Mouse (Mus musculus) limb, embryonic 11.5 days (tissue): ENCODE measurements around the gene Rbm33. TPM values are rescaled to one million over a fixed set of nuclear protein-coding genes. Genes with fewer than 3 reads are reported as not detected.

Source experiments
- ATAC-seq: fragments of 200-750 bp; cut with Nextera tagmentation; 2 replicates; pipeline ENCODE4 v1.8.0; 2017; ENCODE audit warnings: low read depth; ENCODE audit not compliant: insufficient number of reproducible peaks, low FRiP score, low TSS enrichment
- DNase-seq: peaks from one replicate; pipeline ENCODE4 v3.0.0-alpha.2; 2015; ENCODE audit warnings: low spot score
- H3K27ac ChIP-seq: fragments of 300-500 bp; sonication (generic); replicated peaks from 2 replicates; pipeline ENCODE4 v1.5.1; 2014; ENCODE audit warnings: low read depth, mild to moderate bottlenecking, low read length
- H3K27me3 ChIP-seq: fragments of 300-500 bp; sonication (generic); 2 replicates; pipeline ENCODE4 v1.6.1; 2014; ENCODE audit warnings: mild to moderate bottlenecking, low read length, mixed read lengths; ENCODE audit not compliant: control insufficient read depth, insufficient read depth
- H3K36me3 ChIP-seq: fragments of 300-500 bp; sonication (generic); 2 replicates; pipeline ENCODE4 v1.6.1; 2014; ENCODE audit warnings: mild to moderate bottlenecking, low read length, moderate library complexity, mixed read lengths; ENCODE audit not compliant: control insufficient read depth, insufficient read depth
- H3K4me1 ChIP-seq: fragments of 300-500 bp; sonication (generic); 2 replicates; pipeline ENCODE4 v1.6.1; 2014; ENCODE audit warnings: low read length, mixed read lengths; ENCODE audit not compliant: control insufficient read depth, insufficient read depth
- H3K4me2 ChIP-seq: fragments of 300-500 bp; sonication (generic); 2 replicates; pipeline ENCODE4 v1.6.1; 2014; ENCODE audit warnings: low read depth, mild to moderate bottlenecking, moderate library complexity; ENCODE audit not compliant: severe bottlenecking
- H3K4me3 ChIP-seq: fragments of 300-500 bp; sonication (generic); 2 replicates; pipeline ENCODE4 v1.5.1; 2014; ENCODE audit warnings: low read depth, low read length
- H3K9ac ChIP-seq: fragments of 300-500 bp; sonication (generic); 2 replicates; pipeline ENCODE4 v1.6.1; 2014; ENCODE audit warnings: mild to moderate bottlenecking, low read length
- H3K9me3 ChIP-seq: fragments of 300-500 bp; sonication (generic); 2 replicates; pipeline ENCODE4 v1.6.1; 2016; ENCODE audit warnings: low read length; ENCODE audit not compliant: control insufficient read depth
- WGBS: fragments of 180-500 bp; shearing (Covaris S2); extraction: QIAGEN DNeasy Blood & Tissue Kit; methylation state at CpG from one replicate; pipeline ENCODE4 v1.1.7; 2014; 5-methylcytosine and 5-hydroxymethylcytosine counted together
- polyA plus RNA-seq: library from polyadenylated mRNA; unstranded; fragments of >200 nt; fragmentation: Nextera tagmentation; extraction: Ambion mirVana; gene quantifications from 2 replicates; pipeline ENCODE4 v1.2.1, GENCODE M21; 2014

The Rbm33 gene
- 16.4 and 18.5 TPM in 2 replicates for polyA plus RNA-seq

DNA sequence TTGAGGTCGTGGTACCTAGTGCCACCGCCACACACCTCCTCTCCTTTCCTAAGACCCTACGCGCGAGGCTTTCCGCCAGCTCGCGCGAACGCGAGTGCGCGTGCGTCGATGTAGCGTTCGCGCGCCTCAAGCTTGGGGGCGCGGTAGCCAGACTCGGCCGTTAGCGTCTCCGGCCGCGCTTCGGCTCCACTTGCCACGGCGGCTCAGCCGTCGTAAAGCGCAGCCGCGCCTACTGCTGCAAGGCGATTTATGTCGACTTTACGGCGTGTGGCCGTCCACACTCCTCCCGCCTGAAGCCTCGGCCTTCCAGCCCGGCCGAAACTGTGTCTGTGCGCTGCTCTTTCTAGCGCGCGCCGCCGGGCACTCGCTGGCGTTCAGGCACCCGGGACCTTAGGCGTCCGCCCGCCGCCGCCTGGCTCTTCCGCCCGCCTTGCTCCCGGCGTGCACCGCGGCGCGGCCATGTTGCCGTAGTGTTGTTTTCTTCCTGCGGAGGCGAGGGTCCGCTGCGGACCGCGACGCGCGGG lies at the start of gene Rbm33:
TSS of gene Rbm33 (plus strand) at position 400 of the 524 bp plus-strand sequence.
- peak within 1 kb of the TSS; percentile 100 for H3K9ac ChIP-seq
- under 1% methylated on average over 76 of the region's 76 CpGs for WGBS
- no peaks in the 10 kb centered on the region for H3K9me3 ChIP-seq
- DNase-seq (peak; percentile 89), ATAC-seq (peak; percentile 92)
- no peaks in the 10 kb centered on the region for H3K4me1 ChIP-seq
- H3K27me3 ChIP-seq = no peaks in the 10 kb centered on the region
- H3K36me3 ChIP-seq = no peaks in the 10 kb centered on the region
- H3K27ac ChIP-seq = peak within 1 kb of the TSS; percentile 99
- peak within 1 kb of the TSS; percentile 65 for H3K4me3 ChIP-seq
- peak within 1 kb of the TSS; percentile 65 for H3K4me2 ChIP-seq

- H3K4me1 ChIP-seq = no peaks in the 10 kb centered on the region
- no peak overlapping the region for H3K4me2 ChIP-seq
- ATAC-seq (no peak), DNase-seq (no peak)
- H3K27me3 ChIP-seq = no peaks in the 10 kb centered on the region
- no peak overlapping the region for H3K4me3 ChIP-seq
- no peak overlapping the region for H3K27ac ChIP-seq
- no peaks in the 10 kb centered on the region for H3K9me3 ChIP-seq
- no peaks in the 10 kb centered on the region for H3K36me3 ChIP-seq
- no peak overlapping the region for H3K9ac ChIP-seq
- 51% methylated on average over 2 of the region's 2 CpGs for WGBS
Measured at GRCm38 (mm10) chr5:28267576-28267975, 49.3 kb upstream of the Rbm33 start.

DNA sequence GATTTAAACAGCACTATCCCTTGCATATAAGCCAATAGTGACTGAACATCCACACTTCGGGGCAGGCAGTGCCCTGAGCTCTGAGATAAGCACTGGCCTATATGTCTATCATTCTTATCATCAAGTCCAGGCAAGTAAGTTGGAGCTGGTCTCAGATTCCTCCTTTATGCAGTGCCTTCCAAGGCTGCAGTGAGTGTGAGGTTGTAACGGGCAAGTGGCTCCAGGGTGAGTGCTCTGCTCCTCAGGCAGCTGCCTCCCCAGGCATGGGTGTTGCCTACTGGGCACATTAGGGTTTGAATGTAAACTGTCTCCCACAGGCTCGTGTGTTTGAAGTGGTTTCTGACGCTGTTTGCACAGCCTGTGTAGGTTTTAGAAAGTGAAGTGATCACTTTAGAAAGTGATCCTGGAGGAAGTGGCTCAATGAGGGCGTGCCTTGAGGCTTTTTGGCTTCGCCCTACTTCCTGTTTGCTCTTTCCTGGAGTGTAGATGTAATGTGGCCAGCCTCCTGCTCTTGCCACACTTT lies 47.4 kb upstream of the Rbm33 start:
- Histone ChIP-seq H3K27ac (no peak overlapping the region), H3K4me2 (no peak overlapping the region), H3K36me3 (no peaks in the 10 kb centered on the region), H3K4me1 (no peaks in the 10 kb centered on the region), H3K4me3 (no peak overlapping the region), H3K9ac (no peak overlapping the region), H3K9me3 (no peaks in the 10 kb centered on the region), H3K27me3 (no peaks in the 10 kb centered on the region)
- no peak for ATAC-seq
- WGBS = 60% methylated on average over 6 of the region's 6 CpGs
- no peak for DNase-seq

DNA sequence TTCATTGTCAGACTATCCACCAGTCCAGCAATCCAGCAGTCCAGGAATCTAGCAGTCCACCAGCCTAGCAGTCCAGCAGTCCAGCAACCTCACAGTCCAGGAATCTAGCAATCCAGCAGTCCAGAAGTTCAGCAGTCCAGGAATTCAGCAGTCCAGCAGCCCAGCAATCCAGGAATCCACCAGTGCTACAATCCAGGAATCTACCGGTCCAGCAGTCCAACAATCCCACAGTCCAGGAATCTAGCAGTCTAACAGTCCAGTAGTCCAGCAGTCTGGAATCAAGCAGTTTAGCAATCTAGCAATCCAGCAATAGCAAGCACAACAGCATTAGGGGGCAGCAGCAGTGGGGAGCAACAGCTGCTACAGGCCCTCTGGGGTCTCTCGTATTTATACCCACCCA lies 44.1 kb upstream of the Rbm33 start:
- ATAC-seq = no peak
- H3K9me3 ChIP-seq = no peaks in the 10 kb centered on the region
- DNase-seq = no peak
- no peak overlapping the region for H3K4me2 ChIP-seq
- no peaks in the 10 kb centered on the region for H3K27me3 ChIP-seq
- 79% methylated on average over 2 of the region's 2 CpGs for WGBS
- no peaks in the 10 kb centered on the region for H3K36me3 ChIP-seq
- no peak overlapping the region for H3K4me3 ChIP-seq
- H3K4me1 ChIP-seq = no peaks in the 10 kb centered on the region
- no peak overlapping the region for H3K9ac ChIP-seq
- no peak overlapping the region for H3K27ac ChIP-seq

- Histone ChIP-seq H3K36me3 (no peaks in the 10 kb centered on the region), H3K4me1 (no peaks in the 10 kb centered on the region), H3K27ac (no peak overlapping the region), H3K4me2 (no peak overlapping the region), H3K4me3 (no peak overlapping the region), H3K9ac (no peak overlapping the region), H3K27me3 (no peaks in the 10 kb centered on the region), H3K9me3 (no peaks in the 10 kb centered on the region)
- DNase-seq (no peak), ATAC-seq (no peak)
- WGBS = 61% methylated on average over 2 of the region's 2 CpGs
Measured at GRCm38 (mm10) chr5:28277279-28277678, 39.6 kb upstream of the Rbm33 start.

- WGBS = 42% methylated on average over 3 of the region's 3 CpGs
- no peak overlapping the region for H3K9ac ChIP-seq
- H3K27me3 ChIP-seq = no peaks in the 10 kb centered on the region
- no peak for DNase-seq
- H3K36me3 ChIP-seq = no peaks in the 10 kb centered on the region
- H3K27ac ChIP-seq = no peak overlapping the region
- H3K4me1 ChIP-seq = no peaks in the 10 kb centered on the region
- H3K4me2 ChIP-seq = no peak overlapping the region
- no peaks in the 10 kb centered on the region for H3K9me3 ChIP-seq
- no peak for ATAC-seq
- no peak overlapping the region for H3K4me3 ChIP-seq
Measured at GRCm38 (mm10) chr5:28289111-28289510, 27.8 kb upstream of the Rbm33 start.

DNA sequence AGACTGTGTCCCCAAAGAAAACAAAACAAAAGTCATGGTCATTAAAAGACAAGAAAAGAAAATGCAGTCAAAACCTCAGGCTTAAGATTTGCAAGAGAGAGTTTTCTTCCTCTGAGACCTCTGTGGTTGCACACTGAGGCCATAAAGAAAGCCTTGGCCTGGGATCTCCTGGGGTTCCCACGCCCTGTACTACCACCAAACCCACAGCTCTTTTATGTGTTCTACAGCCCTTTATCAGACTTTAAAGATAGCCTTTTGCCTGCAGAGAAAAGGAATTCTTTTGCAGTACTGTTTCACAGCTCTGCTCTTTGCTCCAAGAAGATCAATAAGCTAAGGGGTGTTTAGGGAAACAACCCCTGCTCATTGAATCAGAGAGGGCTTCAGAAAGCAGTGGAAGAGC lies 26.3 kb upstream of the Rbm33 start:
- ATAC-seq (no peak), DNase-seq (no peak)
- 65% methylated on average over 1 of the region's 1 CpGs for WGBS
- Histone ChIP-seq H3K36me3 (no peaks in the 10 kb centered on the region), H3K4me1 (no peaks in the 10 kb centered on the region), H3K4me2 (no peak overlapping the region), H3K27ac (no peak overlapping the region), H3K27me3 (no peaks in the 10 kb centered on the region), H3K9me3 (no peaks in the 10 kb centered on the region), H3K9ac (no peak overlapping the region), H3K4me3 (no peak overlapping the region)

DNA sequence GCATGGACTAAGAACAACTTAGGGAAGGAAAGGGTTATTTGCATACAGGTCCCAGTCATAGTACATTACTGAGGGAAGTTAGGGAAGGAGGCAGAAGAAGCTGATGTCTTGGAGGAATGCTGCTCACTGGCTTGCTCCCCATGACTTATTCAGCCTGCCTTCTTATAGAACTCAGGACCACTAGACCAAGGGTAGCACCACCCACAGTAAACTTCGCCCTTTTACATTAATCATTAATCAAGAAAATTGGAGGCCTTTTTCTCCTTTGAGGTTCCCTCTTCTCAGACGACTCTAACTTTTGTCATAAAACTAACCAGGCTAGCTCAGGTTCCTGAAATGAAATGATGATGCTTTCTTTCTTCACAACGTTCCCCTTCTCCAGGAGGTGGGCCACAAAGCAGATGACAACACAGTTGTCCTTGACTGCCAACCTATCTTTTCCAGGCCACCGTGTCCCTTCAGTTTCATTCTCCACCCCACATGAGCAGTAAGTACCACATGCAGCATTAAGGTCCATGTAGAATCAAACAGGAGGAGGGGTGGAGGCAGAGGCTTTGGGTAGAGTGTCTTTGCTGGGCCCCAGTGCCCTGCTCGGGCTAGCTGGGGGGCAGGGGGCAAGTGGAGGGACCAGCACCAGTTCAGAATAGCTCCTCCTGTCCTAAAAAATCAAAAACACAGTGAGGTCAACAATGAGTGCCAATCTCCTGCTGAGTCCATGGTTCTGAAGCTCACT lies 25.6 kb upstream of the Rbm33 start:
- DNase-seq = no peak
- no peak for ATAC-seq
- Histone ChIP-seq H3K9ac (no peak overlapping the region), H3K4me3 (no peak overlapping the region), H3K36me3 (no peaks in the 10 kb centered on the region), H3K4me1 (no peaks in the 10 kb centered on the region), H3K9me3 (no peaks in the 10 kb centered on the region), H3K27ac (no peak overlapping the region), H3K4me2 (no peak overlapping the region), H3K27me3 (no peaks in the 10 kb centered on the region)
- WGBS = 79% methylated on average over 5 of the region's 5 CpGs
